Mouse (Mus musculus) limb, embryonic 13.5 days (tissue): ENCODE measurements around the gene Dcps. TPM values are rescaled to one million over a fixed set of nuclear protein-coding genes. Genes with fewer than 3 reads are reported as not detected.

Experiments
- ATAC-seq: fragments of 200-750 bp; cut with Nextera tagmentation; 2 replicates; pipeline ENCODE4 v1.8.0; 2017; ENCODE audit warnings: low read depth, moderate number of reproducible peaks, moderate TSS enrichment; ENCODE audit not compliant: low FRiP score
- H3K27ac ChIP-seq: fragments of 300-500 bp; sonication (generic); 2 replicates; pipeline ENCODE4 v1.5.1; 2015; ENCODE audit warnings: inconsistent platforms, mild to moderate bottlenecking, moderate library complexity
- H3K27me3 ChIP-seq: fragments of 300-500 bp; sonication (generic); 2 replicates; pipeline ENCODE4 v1.6.1; 2015; ENCODE audit warnings: mild to moderate bottlenecking, inconsistent platforms
- H3K36me3 ChIP-seq: fragments of 300-500 bp; sonication (generic); 2 replicates; pipeline ENCODE4 v1.6.1; 2015; ENCODE audit warnings: inconsistent platforms, mild to moderate bottlenecking, moderate library complexity
- H3K4me1 ChIP-seq: fragments of 300-500 bp; sonication (generic); 2 replicates; pipeline ENCODE4 v1.6.1; 2015; ENCODE audit warnings: inconsistent platforms
- H3K4me2 ChIP-seq: fragments of 300-500 bp; sonication (generic); replicated peaks from 2 replicates; pipeline ENCODE4 v1.6.1; 2015; ENCODE audit warnings: inconsistent platforms, mild to moderate bottlenecking, moderate library complexity
- H3K4me3 ChIP-seq: fragments of 300-500 bp; sonication (generic); 2 replicates; pipeline ENCODE4 v1.5.1; 2015; ENCODE audit warnings: moderate library complexity, mild to moderate bottlenecking, inconsistent platforms
- H3K9ac ChIP-seq: fragments of 300-500 bp; sonication (generic); 2 replicates; pipeline ENCODE4 v1.6.1; 2015; ENCODE audit warnings: mild to moderate bottlenecking, inconsistent platforms
- H3K9me3 ChIP-seq: fragments of 300-500 bp; sonication (generic); 2 replicates; pipeline ENCODE4 v1.6.1; 2016; ENCODE audit warnings: inconsistent platforms
- WGBS: fragments of 180-500 bp; shearing (Covaris S2); methylation state at CpG from one replicate; pipeline ENCODE4 v1.1.7; 2015; 5-methylcytosine and 5-hydroxymethylcytosine counted together
- polyA plus RNA-seq: library from polyadenylated mRNA; unstranded; fragments of >200 nt; fragmentation: Nextera tagmentation; extraction: Ambion mirVana; gene quantifications from 2 replicates; pipeline ENCODE4 v1.2.1, GENCODE M21; 2015

Gene Dcps
- polyA plus RNA-seq, 1 experiment from 2014 or later = 78.2 TPM

DNA sequence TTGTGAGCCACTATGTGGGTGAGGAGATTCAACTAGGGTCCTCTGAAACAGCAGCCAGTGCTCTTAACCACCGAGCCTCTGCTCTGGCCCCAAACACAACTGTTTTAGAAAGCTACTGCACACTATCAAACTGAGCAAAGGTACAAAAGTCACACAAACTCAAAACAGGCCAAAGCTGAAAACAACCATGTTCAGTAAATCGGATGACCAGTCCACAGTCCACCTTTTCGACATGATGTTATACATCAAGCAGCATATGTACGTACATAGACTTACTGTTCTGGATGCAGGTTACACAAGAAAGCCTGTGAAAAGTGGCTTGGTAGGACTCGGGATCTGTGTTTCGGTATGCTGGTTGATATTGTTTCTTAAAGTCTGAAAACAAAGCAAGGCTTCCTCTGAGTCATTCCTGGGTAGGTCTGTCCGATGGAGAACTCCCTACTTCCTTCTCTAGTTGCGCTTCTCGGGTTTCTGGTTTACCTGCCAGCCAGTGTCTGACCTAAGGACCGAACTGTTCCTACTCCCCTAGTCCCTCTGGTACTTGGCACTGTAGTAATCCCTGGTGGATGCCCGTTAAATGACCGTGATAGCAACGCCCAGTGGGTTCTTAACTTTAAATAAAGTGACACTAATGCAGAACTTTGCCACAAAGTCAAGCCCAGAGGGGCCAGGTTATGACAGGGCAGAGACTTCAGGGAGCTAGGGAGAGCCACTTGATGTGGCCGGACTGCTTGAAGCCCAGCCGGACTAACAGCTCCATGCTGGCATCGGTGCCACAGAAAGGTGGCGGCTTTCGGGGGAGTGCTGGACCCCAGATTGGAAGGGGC, 23.3 kb upstream of the Dcps start:
- Histone ChIP-seq H3K9ac (peak overlapping the region; percentile 81), H3K4me1 (peaks cover 16% of the 10 kb centered on the region), H3K4me2 (peak overlapping the region; percentile 82), H3K4me3 (peak overlapping the region; percentile 66), H3K27me3 (no peaks in the 10 kb centered on the region), H3K27ac (peak overlapping the region; percentile 16; the same call in 1 of the 2 replicates), H3K36me3 (peaks cover 2% of the 10 kb centered on the region; the same call in 1 of the 2 replicates), H3K9me3 (no peaks in the 10 kb centered on the region)
- WGBS = 25% methylated on average over 18 of the region's 18 CpGs
- peak; percentile 25; the same call in 1 of the 2 replicates for ATAC-seq

DNA sequence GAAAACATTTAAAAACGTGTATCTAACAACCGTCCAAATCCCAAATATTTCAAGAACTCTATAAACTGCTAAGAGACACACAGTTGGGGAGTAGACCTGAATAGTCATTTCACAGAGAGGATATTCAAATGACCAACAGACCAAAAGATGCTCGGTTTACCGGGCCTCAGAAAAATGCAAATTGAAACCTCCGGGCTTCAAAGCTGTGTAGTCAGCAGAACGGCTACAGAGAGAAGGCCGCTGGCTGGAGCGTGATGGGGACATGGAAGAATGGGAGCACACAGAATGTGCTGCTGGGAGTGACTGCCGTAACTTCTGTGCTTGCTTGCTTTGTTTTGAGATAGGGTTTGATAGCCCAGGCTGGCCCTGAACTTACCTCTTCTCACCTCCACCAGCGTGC, 22.5 kb upstream of the Dcps start:
- H3K9ac ChIP-seq = peak overlapping the region; percentile 81; the same call in 1 of the 2 replicates
- no peaks in the 10 kb centered on the region for H3K9me3 ChIP-seq
- no peak overlapping the region for H3K27ac ChIP-seq
- no peak overlapping the region for H3K4me3 ChIP-seq
- no peaks in the 10 kb centered on the region; the same call in 1 of the 2 replicates for H3K36me3 ChIP-seq
- no peaks in the 10 kb centered on the region for H3K27me3 ChIP-seq
- 85% methylated on average over 10 of the region's 10 CpGs for WGBS
- H3K4me1 ChIP-seq = peaks cover 16% of the 10 kb centered on the region
- H3K4me2 ChIP-seq = peak overlapping the region; percentile 82
- ATAC-seq = no peak

DNA sequence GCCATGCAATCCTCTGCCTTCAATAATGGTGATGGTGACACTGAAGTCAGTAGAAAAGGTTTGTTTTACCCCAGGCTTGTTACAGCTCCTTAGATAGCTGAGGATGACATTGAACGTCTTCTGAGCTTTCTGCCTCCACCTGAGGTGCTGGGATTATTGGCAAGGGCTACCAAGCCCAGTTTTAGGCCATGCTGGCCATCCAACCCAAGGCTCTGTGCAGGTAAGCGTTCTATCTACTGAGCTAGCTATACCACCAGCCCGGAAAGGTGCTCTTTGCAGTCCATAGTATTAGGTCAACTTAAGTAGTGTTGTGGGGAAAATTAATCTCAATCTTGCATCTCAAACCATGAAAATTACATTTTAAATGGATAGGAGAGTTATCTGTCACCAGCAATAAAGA, 21.8 kb upstream of the Dcps start:
- Histone ChIP-seq H3K4me1 (peaks cover 16% of the 10 kb centered on the region), H3K9me3 (no peaks in the 10 kb centered on the region), H3K4me2 (no peak overlapping the region), H3K36me3 (no peaks in the 10 kb centered on the region; the same call in 1 of the 2 replicates), H3K27me3 (no peaks in the 10 kb centered on the region), H3K27ac (no peak overlapping the region), H3K4me3 (no peak overlapping the region), H3K9ac (no peak overlapping the region)
- 83% methylated on average over 3 of the region's 3 CpGs for WGBS
- no peak for ATAC-seq

DNA sequence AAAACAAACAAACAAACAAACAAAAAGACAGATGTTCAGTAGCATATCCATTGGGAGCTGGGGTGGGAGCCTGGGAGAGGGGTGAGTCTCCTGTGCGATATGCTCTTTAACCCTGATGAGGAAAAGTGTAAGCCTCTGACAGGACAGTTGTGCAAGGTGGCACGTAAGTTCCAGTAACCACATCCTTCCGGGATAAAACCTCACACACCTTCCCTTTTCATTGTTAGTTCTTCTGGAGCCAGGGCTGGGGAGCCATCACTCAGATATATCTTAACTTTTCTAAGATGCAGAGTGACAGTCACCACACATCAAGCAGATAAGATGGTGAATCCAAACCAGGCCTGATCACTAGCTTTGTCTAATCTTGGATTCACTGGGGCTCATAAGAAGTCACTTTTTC, 18.2 kb upstream of the Dcps start:
- H3K36me3 ChIP-seq = peaks cover 28% of the 10 kb centered on the region
- H3K9ac ChIP-seq = no peak overlapping the region
- peaks cover 6% of the 10 kb centered on the region for H3K4me1 ChIP-seq
- no peak overlapping the region for H3K27ac ChIP-seq
- ATAC-seq = no peak
- 91% methylated on average over 3 of the region's 3 CpGs for WGBS
- H3K4me3 ChIP-seq = no peak overlapping the region
- no peak overlapping the region for H3K4me2 ChIP-seq
- no peaks in the 10 kb centered on the region for H3K9me3 ChIP-seq
- H3K27me3 ChIP-seq = no peaks in the 10 kb centered on the region

DNA sequence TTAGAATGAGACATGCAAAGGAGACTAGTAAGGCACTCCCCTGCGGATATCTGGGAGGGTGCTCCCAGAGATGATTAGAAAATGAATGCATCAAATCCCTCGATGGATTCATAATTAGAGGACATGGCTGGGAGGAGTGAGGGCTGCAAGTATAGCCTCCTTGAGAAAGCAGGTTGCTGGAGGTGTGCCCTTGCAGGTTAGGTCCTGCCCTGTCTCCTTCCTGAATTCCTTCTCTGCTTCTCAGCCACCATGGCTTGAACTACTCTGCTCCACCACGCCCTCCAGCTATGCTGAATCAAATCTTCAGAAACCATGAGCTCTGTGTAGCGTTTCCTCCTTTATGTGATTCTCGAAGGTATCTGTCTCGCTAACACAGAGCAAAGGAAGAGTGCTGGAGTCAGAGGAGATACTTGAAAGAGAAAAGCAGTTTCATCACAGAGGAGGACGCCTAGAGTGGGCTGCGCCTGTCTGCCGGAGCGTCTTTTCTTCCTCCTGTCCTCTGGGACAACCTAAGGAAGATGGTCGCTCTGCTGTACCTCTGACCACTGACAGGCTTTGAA, 17.2 kb upstream of the Dcps start:
- no peak for ATAC-seq
- Histone ChIP-seq H3K9me3 (no peaks in the 10 kb centered on the region), H3K4me2 (no peak overlapping the region), H3K27me3 (no peaks in the 10 kb centered on the region), H3K4me3 (no peak overlapping the region), H3K4me1 (no peaks in the 10 kb centered on the region), H3K36me3 (peaks cover 38% of the 10 kb centered on the region), H3K9ac (no peak overlapping the region), H3K27ac (no peak overlapping the region)
- 80% methylated on average over 11 of the region's 11 CpGs for WGBS

DNA sequence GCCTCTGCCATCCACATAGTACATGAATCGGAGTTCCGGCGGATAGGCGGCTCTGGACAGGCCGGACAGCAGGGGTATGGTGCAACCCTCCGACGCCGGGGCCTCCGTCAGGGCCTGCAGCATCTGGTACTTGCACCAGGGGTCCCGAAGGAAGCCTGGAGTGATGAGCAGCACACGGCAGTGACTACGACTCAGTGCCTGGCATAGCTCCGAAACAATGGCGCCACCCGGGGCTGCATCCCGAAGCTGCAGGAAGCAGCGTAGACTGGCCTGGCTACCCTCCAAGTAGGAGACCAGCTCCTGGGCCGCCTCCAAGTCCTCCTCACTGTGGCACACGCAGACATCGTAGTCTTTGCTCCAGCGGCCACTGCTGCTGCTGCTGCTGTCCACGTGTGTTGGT, 12.8 kb upstream of the Dcps start:
- WGBS = 81% methylated on average over 22 of the region's 22 CpGs
- no peak for ATAC-seq
- Histone ChIP-seq H3K4me3 (no peak overlapping the region), H3K27ac (no peak overlapping the region), H3K4me2 (no peak overlapping the region), H3K4me1 (no peaks in the 10 kb centered on the region), H3K36me3 (peaks cover 52% of the 10 kb centered on the region), H3K9ac (no peak overlapping the region), H3K9me3 (no peaks in the 10 kb centered on the region), H3K27me3 (no peaks in the 10 kb centered on the region)

DNA sequence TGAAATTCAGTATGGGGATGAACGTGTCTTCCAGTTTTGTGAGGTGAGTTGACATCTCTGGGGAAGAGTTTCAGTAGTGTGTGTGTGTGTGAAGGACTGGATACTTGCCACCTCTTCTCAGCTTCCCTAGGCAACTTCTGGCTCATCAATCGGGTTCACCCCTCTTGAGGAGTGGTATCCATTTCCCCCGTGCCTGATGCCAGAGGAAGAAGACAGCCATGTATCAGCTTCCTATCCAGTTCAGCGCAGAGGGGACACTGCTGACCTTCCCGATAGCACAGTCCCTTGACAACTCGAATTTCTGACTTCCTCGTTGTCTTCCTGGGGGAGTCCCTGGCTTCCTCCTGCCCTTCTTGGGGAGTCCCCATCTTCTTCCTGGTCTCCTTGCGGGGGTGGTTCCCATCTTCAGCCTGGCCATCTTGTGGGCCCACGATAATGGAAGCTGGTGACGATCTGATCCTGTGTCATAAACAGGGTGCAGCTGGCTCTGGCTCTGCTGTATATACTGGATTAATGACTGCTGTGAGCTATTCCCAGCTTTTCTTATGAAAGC, 11.6 kb upstream of the Dcps start:
- Histone ChIP-seq H3K4me3 (no peak overlapping the region), H3K36me3 (peaks cover 52% of the 10 kb centered on the region), H3K9ac (no peak overlapping the region), H3K4me2 (no peak overlapping the region), H3K27ac (no peak overlapping the region), H3K27me3 (no peaks in the 10 kb centered on the region), H3K9me3 (no peaks in the 10 kb centered on the region), H3K4me1 (no peaks in the 10 kb centered on the region)
- 86% methylated on average over 10 of the region's 10 CpGs for WGBS
- no peak for ATAC-seq

DNA sequence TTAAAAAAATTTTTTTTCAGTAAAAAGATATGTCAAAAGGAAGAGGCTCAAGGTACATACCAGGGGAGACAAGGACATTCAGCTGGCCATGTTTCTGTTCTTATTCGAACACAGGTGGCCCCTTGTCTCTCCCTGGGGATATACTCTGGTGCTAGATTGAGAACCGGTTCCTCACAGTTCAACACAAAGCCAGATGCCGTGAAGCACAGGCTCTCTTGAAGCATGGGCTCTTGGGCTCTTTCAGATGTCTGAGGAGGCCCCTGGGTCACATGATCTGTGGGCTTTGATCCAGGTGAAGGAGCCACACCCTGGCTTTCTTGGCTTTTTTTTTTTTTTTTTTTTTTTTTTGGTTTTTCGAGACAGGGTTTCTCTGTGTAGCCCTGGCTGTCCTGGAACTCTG, 10.6 kb upstream of the Dcps start:
- no peak overlapping the region for H3K9ac ChIP-seq
- no peak for ATAC-seq
- H3K4me3 ChIP-seq = no peak overlapping the region
- no peaks in the 10 kb centered on the region for H3K9me3 ChIP-seq
- 84% methylated on average over 3 of the region's 4 CpGs for WGBS
- H3K4me1 ChIP-seq = no peaks in the 10 kb centered on the region
- H3K36me3 ChIP-seq = peaks cover 47% of the 10 kb centered on the region
- H3K27ac ChIP-seq = no peak overlapping the region
- no peaks in the 10 kb centered on the region for H3K27me3 ChIP-seq
- H3K4me2 ChIP-seq = no peak overlapping the region

DNA sequence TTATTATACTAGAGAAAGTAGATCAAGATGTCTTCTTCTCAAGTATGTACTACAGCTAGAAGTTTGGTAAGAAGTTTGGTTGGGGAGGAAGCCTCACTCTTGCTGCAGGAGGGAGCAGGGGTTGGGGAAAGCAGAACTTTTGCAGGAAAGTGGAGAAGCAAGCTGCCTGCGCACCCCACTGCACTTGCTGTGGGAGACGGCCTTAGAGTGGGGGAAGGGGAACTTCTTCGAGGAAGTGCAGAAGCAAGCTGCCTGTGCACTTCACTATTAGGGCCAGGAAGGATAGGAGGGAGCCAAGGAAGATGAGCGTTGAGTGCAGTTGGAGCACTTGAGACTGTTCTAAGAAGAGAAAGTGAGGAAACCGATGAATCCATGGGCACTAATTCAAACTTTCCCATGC, 7.5 kb upstream of the Dcps start:
- Histone ChIP-seq H3K36me3 (peaks cover 17% of the 10 kb centered on the region), H3K4me1 (no peaks in the 10 kb centered on the region), H3K27me3 (no peaks in the 10 kb centered on the region), H3K9me3 (no peaks in the 10 kb centered on the region), H3K4me2 (no peak overlapping the region), H3K27ac (no peak overlapping the region), H3K9ac (no peak overlapping the region), H3K4me3 (no peak overlapping the region)
- no peak for ATAC-seq
- 65% methylated on average over 5 of the region's 5 CpGs for WGBS

DNA sequence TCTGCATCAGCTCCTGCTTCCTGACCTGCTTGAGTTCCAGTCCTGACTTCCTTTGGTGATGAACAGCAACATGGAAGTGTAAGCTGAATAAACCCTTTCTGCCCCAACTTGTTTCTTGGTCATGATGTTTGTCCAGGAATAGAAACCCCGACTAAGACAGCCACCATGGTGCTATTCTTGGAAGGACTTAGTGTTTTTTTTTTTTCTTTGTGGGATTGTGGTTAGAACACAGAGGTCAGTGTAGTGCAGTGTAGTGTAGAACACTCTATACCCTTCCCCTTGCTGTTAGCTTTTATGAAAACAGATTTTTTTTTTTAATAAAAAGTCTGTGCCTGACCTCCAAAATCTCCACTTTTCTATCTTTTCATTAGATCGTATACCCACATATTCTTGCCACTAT, 7.0 kb upstream of the Dcps start:
- no peaks in the 10 kb centered on the region for H3K27me3 ChIP-seq
- ATAC-seq = no peak
- H3K9ac ChIP-seq = no peak overlapping the region
- no peak overlapping the region for H3K4me3 ChIP-seq
- peaks cover 12% of the 10 kb centered on the region for H3K36me3 ChIP-seq
- no peaks in the 10 kb centered on the region for H3K4me1 ChIP-seq
- H3K9me3 ChIP-seq = no peaks in the 10 kb centered on the region
- no peak overlapping the region for H3K4me2 ChIP-seq
- 78% methylated on average over 2 of the region's 2 CpGs for WGBS
- H3K27ac ChIP-seq = no peak overlapping the region

DNA sequence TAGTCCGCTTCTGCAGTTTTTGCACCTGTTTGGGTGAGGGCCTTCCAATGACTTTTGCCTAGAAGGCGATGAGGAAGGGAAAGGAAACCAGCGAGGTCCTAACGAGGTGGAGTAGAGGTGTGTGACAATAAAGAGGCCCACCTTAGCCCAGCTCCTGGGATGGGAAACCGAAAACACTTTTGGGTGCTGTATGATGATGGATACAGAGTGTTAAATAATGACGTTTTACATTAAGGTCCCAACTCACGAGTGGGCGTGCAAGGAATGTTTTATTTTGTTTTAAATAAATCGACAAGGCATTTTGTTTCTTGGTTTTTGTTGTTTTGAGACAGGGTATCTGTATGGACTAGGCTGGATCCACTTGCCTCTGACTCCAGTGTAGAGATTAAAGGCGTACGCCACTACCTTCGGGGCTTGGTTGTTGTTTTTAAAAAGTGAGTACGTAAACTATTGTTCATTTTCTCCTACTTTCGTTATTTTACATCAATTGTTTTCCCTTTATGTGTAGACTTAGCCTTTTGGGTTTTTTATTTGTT, 331 bp upstream of the Dcps start:
- Histone ChIP-seq H3K27ac (no peak overlapping the region), H3K36me3 (no peaks in the 10 kb centered on the region), H3K4me3 (peak overlapping the region; percentile 66), H3K9me3 (no peaks in the 10 kb centered on the region), H3K9ac (no peak overlapping the region), H3K27me3 (no peaks in the 10 kb centered on the region), H3K4me1 (peaks cover 15% of the 10 kb centered on the region), H3K4me2 (peak overlapping the region; percentile 81)
- ATAC-seq = no peak
- 52% methylated on average over 14 of the region's 14 CpGs for WGBS

DNA sequence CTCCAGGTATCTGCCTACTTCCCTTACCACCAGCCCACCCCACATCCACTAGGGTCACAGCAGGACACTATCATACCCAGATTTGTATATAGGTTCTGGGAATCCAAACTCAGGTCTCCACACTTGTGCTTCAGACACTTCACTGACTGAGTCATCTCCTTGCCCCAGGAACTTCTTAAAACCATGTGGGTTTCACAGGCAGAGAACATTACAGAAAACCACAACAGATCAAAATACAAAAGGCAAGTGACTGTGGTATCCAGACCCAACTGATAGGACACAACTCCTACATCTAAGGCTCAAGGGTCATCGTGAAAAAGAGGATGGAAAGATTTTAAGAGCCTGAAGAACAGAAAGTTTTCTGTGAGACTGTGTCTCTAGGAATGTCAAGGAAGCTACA, 2.5 kb downstream of the Dcps start:
- Histone ChIP-seq H3K36me3 (peaks cover 21% of the 10 kb centered on the region), H3K4me3 (no peak overlapping the region), H3K27me3 (no peaks in the 10 kb centered on the region), H3K27ac (no peak overlapping the region), H3K9ac (no peak overlapping the region), H3K4me2 (no peak overlapping the region), H3K4me1 (peaks cover 15% of the 10 kb centered on the region), H3K9me3 (no peaks in the 10 kb centered on the region)
- 77% methylated on average over 1 of the region's 1 CpGs for WGBS
- ATAC-seq = no peak
